In genomic region chr13:26734981-26735380, GRCm38 (mm10) we compare ENCODE assay signal across 25 mouse cellular contexts. TPM values are rescaled to one million over a fixed set of nuclear protein-coding genes. Genes with fewer than 3 reads are reported as not detected.
DNase-seq lines count a peak whose midpoint lies in the region; ATAC-seq lines count a peak whose summit lies in the region.
"Had no signal": no experiment of that assay in that cellular context is flagged by ENCODE, and none has a peak within 500 bp of the region (broad histone marks: within the 10 kb centered on the region; RNA-seq: fewer than 3 reads in every experiment).

No protein-coding gene starts in this region.

- peak; percentile 74 for DNase-seq in midbrain, embryonic 11.5 days (ENCODE audit: low spot score, missing footprints)
- peak; percentile 60 for DNase-seq in fibroblast of lung, adult 2 months (ENCODE audit: low read depth)
- peak; percentile 24 for DNase-seq in limb, embryonic 11.5 days (ENCODE audit: low spot score)
- DNase-seq in gastrocnemius, adult 8-10 months (ENCODE audit: low spot score in 2 of 2), result no peak
- DNase-seq in midbrain, embryonic 14.5 days, result no peak
- DNase-seq: adrenal gland, postnatal 10 days; cerebellum, adult 11-12 months; cerebellum, adult 9-10 months; cerebellum, postnatal 25 days; gastrocnemius, postnatal 14 days; heart, adult 2 months; heart, postnatal 14 days had no signal

- H3K27me3 ChIP-seq in midbrain, embryonic 11.5 days (ENCODE audit: control insufficient read depth, insufficient read depth, low read length), result no peaks in the 10 kb centered on the region
- no peaks in the 10 kb centered on the region for H3K27me3 ChIP-seq in midbrain, embryonic 16.5 days (ENCODE audit: control insufficient read depth, insufficient read depth, low read depth, low read length)
- no peaks in the 10 kb centered on the region for H3K27me3 ChIP-seq in limb, embryonic 11.5 days (ENCODE audit: control insufficient read depth, insufficient read depth, low read length)
- H3K27me3 ChIP-seq in midbrain, embryonic 14.5 days (ENCODE audit: control insufficient read depth, insufficient read depth, low read length), result no peaks in the 10 kb centered on the region
- H3K27me3 ChIP-seq: CH12.LX; heart, embryonic 15.5 days; hindbrain, embryonic 13.5 days; intestine, embryonic 15.5 days had no signal

- no peak for ATAC-seq in midbrain, embryonic 11.5 days (ENCODE audit: low FRiP score)
- ATAC-seq in midbrain, embryonic 16.5 days, result no peak
- ATAC-seq in limb, embryonic 11.5 days (ENCODE audit: insufficient number of reproducible peaks, low FRiP score, low TSS enrichment, low read depth), result peak; percentile 39; the same call in 1 of the 2 replicates
- no peak for ATAC-seq in midbrain, embryonic 14.5 days (ENCODE audit: low FRiP score, low TSS enrichment)
- ATAC-seq: forebrain, embryonic 14.5 days; hindbrain, postnatal 0 days; intestine, embryonic 15.5 days had no signal

- H3K4me3 ChIP-seq in midbrain, embryonic 11.5 days (ENCODE audit: low read depth, low read length), result no peak overlapping the region
- H3K4me3 ChIP-seq in midbrain, embryonic 16.5 days (ENCODE audit: low read depth, low read length), result no peak overlapping the region
- H3K4me3 ChIP-seq in limb, embryonic 11.5 days (ENCODE audit: low read depth, low read length), result no peak overlapping the region
- no peak overlapping the region for H3K4me3 ChIP-seq in midbrain, embryonic 14.5 days (replicated peaks; ENCODE audit: low read depth, low read length)
- H3K4me3 ChIP-seq: embryonic facial prominence, embryonic 10.5 days; forebrain, embryonic 10.5 days; heart, adult 2 months; heart, embryonic 15.5 days; hindbrain, embryonic 13.5 days; intestine, embryonic 15.5 days had no signal

- H3K9me3 ChIP-seq in midbrain, embryonic 11.5 days (ENCODE audit: control insufficient read depth, low read length), result no peaks in the 10 kb centered on the region
- no peaks in the 10 kb centered on the region for H3K9me3 ChIP-seq in midbrain, embryonic 16.5 days (replicated peaks; ENCODE audit: control insufficient read depth, low read length, poor library complexity, severe bottlenecking)
- H3K9me3 ChIP-seq in limb, embryonic 11.5 days (ENCODE audit: control insufficient read depth, low read length), result no peaks in the 10 kb centered on the region
- no peaks in the 10 kb centered on the region for H3K9me3 ChIP-seq in midbrain, embryonic 14.5 days (ENCODE audit: control insufficient read depth, low read length)
- H3K9me3 ChIP-seq: embryonic facial prominence, embryonic 10.5 days; forebrain, embryonic 10.5 days; heart, embryonic 15.5 days; hindbrain, embryonic 13.5 days; intestine, embryonic 15.5 days had no signal

- no peak overlapping the region for H3K27ac ChIP-seq in midbrain, embryonic 11.5 days (ENCODE audit: low read depth, low read length)
- no peak overlapping the region for H3K27ac ChIP-seq in midbrain, embryonic 16.5 days (ENCODE audit: low read length)
- H3K27ac ChIP-seq in limb, embryonic 11.5 days (replicated peaks; ENCODE audit: low read depth, low read length), result no peak overlapping the region
- no peak overlapping the region for H3K27ac ChIP-seq in midbrain, embryonic 14.5 days (replicated peaks; ENCODE audit: low read depth, low read length)
- H3K27ac ChIP-seq: embryonic facial prominence, embryonic 10.5 days; forebrain, embryonic 10.5 days; heart, adult 2 months; heart, embryonic 15.5 days; hindbrain, embryonic 13.5 days; hindbrain, postnatal 0 days; intestine, embryonic 15.5 days had no signal

- no peak overlapping the region for H3K4me2 ChIP-seq in midbrain, embryonic 11.5 days
- H3K4me2 ChIP-seq in midbrain, embryonic 16.5 days (ENCODE audit: low read length), result no peak overlapping the region
- no peak overlapping the region for H3K4me2 ChIP-seq in limb, embryonic 11.5 days (ENCODE audit: low read depth, severe bottlenecking)
- H3K4me2 ChIP-seq in midbrain, embryonic 14.5 days (ENCODE audit: low read length), result no peak overlapping the region
- H3K4me2 ChIP-seq: heart, embryonic 11.5 days; heart, embryonic 15.5 days; hindbrain, embryonic 13.5 days; intestine, embryonic 15.5 days had no signal

- H3K9ac ChIP-seq in midbrain, embryonic 11.5 days (ENCODE audit: low read length), result no peak overlapping the region
- H3K9ac ChIP-seq in midbrain, embryonic 16.5 days (ENCODE audit: low read depth, low read length), result no peak overlapping the region
- no peak overlapping the region for H3K9ac ChIP-seq in limb, embryonic 11.5 days (ENCODE audit: low read length)
- no peak overlapping the region for H3K9ac ChIP-seq in midbrain, embryonic 14.5 days (replicated peaks; ENCODE audit: low read length)
- H3K9ac ChIP-seq: heart, embryonic 15.5 days; hindbrain, embryonic 13.5 days; intestine, embryonic 15.5 days had no signal

- H3K4me1 ChIP-seq in midbrain, embryonic 11.5 days (ENCODE audit: control insufficient read depth, insufficient read depth, low read length), result no peaks in the 10 kb centered on the region
- no peaks in the 10 kb centered on the region for H3K4me1 ChIP-seq in midbrain, embryonic 16.5 days (ENCODE audit: control insufficient read depth, insufficient read depth, low read length)
- H3K4me1 ChIP-seq in limb, embryonic 11.5 days (ENCODE audit: control insufficient read depth, insufficient read depth, low read length), result no peaks in the 10 kb centered on the region
- no peaks in the 10 kb centered on the region for H3K4me1 ChIP-seq in midbrain, embryonic 14.5 days (ENCODE audit: control insufficient read depth, insufficient read depth, low read length)
- H3K4me1 ChIP-seq: embryonic facial prominence, embryonic 10.5 days; heart, embryonic 15.5 days; hindbrain, embryonic 13.5 days; intestine, embryonic 15.5 days had no signal

- 85% methylated on average over 1 of the region's 1 CpGs for WGBS in midbrain, embryonic 11.5 days
- 79% methylated on average over 1 of the region's 1 CpGs for WGBS in midbrain, embryonic 16.5 days
- WGBS in limb, embryonic 11.5 days, result 44% methylated on average over 1 of the region's 1 CpGs
- WGBS in midbrain, embryonic 14.5 days, result 84% methylated on average over 1 of the region's 1 CpGs

- no peaks in the 10 kb centered on the region for H3K36me3 ChIP-seq in midbrain, embryonic 11.5 days (ENCODE audit: control insufficient read depth, insufficient read depth, low read length)
- no peaks in the 10 kb centered on the region for H3K36me3 ChIP-seq in midbrain, embryonic 16.5 days (ENCODE audit: control insufficient read depth, insufficient read depth, low read length)
- H3K36me3 ChIP-seq in limb, embryonic 11.5 days (ENCODE audit: control insufficient read depth, insufficient read depth, low read length), result no peaks in the 10 kb centered on the region
- H3K36me3 ChIP-seq in midbrain, embryonic 14.5 days (ENCODE audit: control insufficient read depth, insufficient read depth, low read length), result no peaks in the 10 kb centered on the region
- H3K36me3 ChIP-seq: embryonic facial prominence, embryonic 10.5 days; forebrain, embryonic 10.5 days; heart, embryonic 15.5 days; hindbrain, embryonic 13.5 days; intestine, embryonic 15.5 days had no signal

RNA-seq across cellular contexts. Expression of gene Hdgfl1, which starts 35.0 kb away (rescaled TPM):
- not detected in 2 replicates for polyA plus RNA-seq in midbrain, embryonic 11.5 days (2014; fragmentation: Nextera tagmentation; extraction: Ambion mirVana)
- not detected in 2 replicates for polyA plus RNA-seq in midbrain, embryonic 16.5 days (2015; fragmentation: Nextera tagmentation; extraction: Ambion mirVana)
- polyA plus RNA-seq in limb, embryonic 11.5 days (2014; fragmentation: Nextera tagmentation; extraction: Ambion mirVana), result not detected in 2 replicates
- not detected for total RNA-seq in gastrocnemius, adult 8-10 months (2022)
- polyA plus RNA-seq in midbrain, embryonic 14.5 days (2014; fragmentation: Nextera tagmentation; extraction: Ambion mirVana), result not detected in 2 replicates
- total RNA-seq: adrenal gland, postnatal 10 days; CH12.LX; gastrocnemius, postnatal 14 days; heart, adult 2 months; heart, postnatal 14 days; hematopoietic stem cell, adult 5-6 weeks; hindbrain, postnatal 0 days had no signal
- polyA plus RNA-seq: embryonic facial prominence, embryonic 10.5 days; embryonic facial prominence, embryonic 14.5 days; forebrain, embryonic 10.5 days; forebrain, embryonic 14.5 days; frontal cortex, adult 2 months; heart, adult 2 months; heart, embryonic 11.5 days; heart, embryonic 15.5 days; hindbrain, embryonic 13.5 days; hindbrain, postnatal 0 days; intestine, embryonic 15.5 days had no signal

Comparison
In these comparisons a context has a peak if more than half of its experiments do, and no peak if none do; other contexts are left out.
1. DNase-seq: peak in midbrain, embryonic 11.5 days (single experiment), fibroblast of lung, adult 2 months (single experiment) and limb, embryonic 11.5 days (single experiment); none in gastrocnemius, adult 8-10 months (0 of 2) and midbrain, embryonic 14.5 days (single experiment).